Mouse (Mus musculus) MEL (cell line): Measurements from ENCODE around the gene Gm17581. TPM values are rescaled to one million over a fixed set of nuclear protein-coding genes. Genes with fewer than 3 reads are reported as not detected.
A peak's percentile ranks its signal among the peaks of the same experiment; 100 is the strongest.

Experiments
- DNase-seq: peaks from one replicate; pipeline ENCODE4 v3.0.0; 2011; ENCODE audit warnings: low read depth, low spot score
- H3K27ac ChIP-seq: 2 replicates; pipeline ENCODE4 v1.5.1; 2012; ENCODE audit warnings: low read depth, mild to moderate bottlenecking, control low read depth, low read length, moderate library complexity; ENCODE audit not compliant: control insufficient read depth
- H3K27me3 ChIP-seq, 2 experiments: fragments of 150-350 bp in 1 of 2; sonication (generic) in 1 of 2; 2 replicates each; pipeline ENCODE4 v1.6.1; 2012; ENCODE audit warnings: low read length in 2 of 2, mild to moderate bottlenecking in 2 of 2, improper control_type of control experiment in 1 of 2, moderate library complexity in 1 of 2; ENCODE audit not compliant: insufficient read depth in 2 of 2, control insufficient read depth in 1 of 2
- H3K36me3 ChIP-seq, 2 experiments: 2 replicates each; pipeline ENCODE4 v1.6.1; 2012 to 2014; ENCODE audit warnings: low read length in 2 of 2, improper control_type of control experiment in 1 of 2, inconsistent platforms in 1 of 2, mild to moderate bottlenecking in 1 of 2; ENCODE audit not compliant: insufficient read depth in 2 of 2, control insufficient read depth in 1 of 2
- H3K4me1 ChIP-seq, 2 experiments: fragments of 150-350 bp in 1 of 2; sonication (generic) in 1 of 2; 2 replicates each; pipeline ENCODE4 v1.6.1; 2012; ENCODE audit warnings: low read length in 2 of 2, improper control_type of control experiment in 1 of 2, mild to moderate bottlenecking in 1 of 2; ENCODE audit not compliant: insufficient read depth in 2 of 2, control insufficient read depth in 1 of 2
- H3K4me3 ChIP-seq, 2 experiments: fragments of 150-350 bp in 1 of 2; sonication (generic) in 1 of 2; 2 replicates each; pipeline ENCODE4 v1.5.1; 2012; ENCODE audit warnings: low read depth in 2 of 2, low read length in 2 of 2, mild to moderate bottlenecking in 2 of 2, moderate library complexity in 2 of 2, control low read depth in 1 of 2, improper control_type of control experiment in 1 of 2; ENCODE audit not compliant: control insufficient read depth in 1 of 2, insufficient read depth in 1 of 2
- H3K79me2 ChIP-seq: 2 replicates; pipeline ENCODE4 v1.6.1; 2012; ENCODE audit warnings: mild to moderate bottlenecking, low read length, moderate library complexity; ENCODE audit not compliant: control insufficient read depth, poor library complexity, insufficient read depth
- H3K9ac ChIP-seq: 2 replicates; pipeline ENCODE4 v1.6.1; 2012; ENCODE audit warnings: low read depth, mild to moderate bottlenecking, control low read depth, low read length, moderate library complexity; ENCODE audit not compliant: control insufficient read depth, poor library complexity, severe bottlenecking
- H3K9me3 ChIP-seq: fragments of 150-350 bp; sonication (generic); replicated peaks from 2 replicates; pipeline ENCODE4 v1.6.1; 2012; ENCODE audit warnings: mild to moderate bottlenecking, low read length, improper control_type of control experiment, moderate library complexity; ENCODE audit not compliant: insufficient read depth
- BHLHE40 ChIP-seq: IDR thresholded peaks from 2 replicates; pipeline ENCODE4 v1.6.1; 2012; ENCODE audit warnings: low read depth, mild to moderate bottlenecking, inconsistent platforms, low read length, improper control_type of control experiment, borderline replicate concordance
- CHD1 ChIP-seq: IDR thresholded peaks from 2 replicates; pipeline ENCODE4 v1.6.1; 2012; ENCODE audit warnings: low read depth, mild to moderate bottlenecking, inconsistent platforms, low read length, improper control_type of control experiment
- CHD2 ChIP-seq: IDR thresholded peaks from 2 replicates; pipeline ENCODE4 v1.6.1; 2011; ENCODE audit warnings: low read length, improper control_type of control experiment
- CTCF ChIP-seq, 3 experiments: IDR thresholded peaks in 2 of 3; conservative IDR thresholded peaks in 1 of 3; 2 replicates each; pipeline ENCODE4 v1.5.1; 2011 to 2012; ENCODE audit warnings: low read length in 3 of 3, low read depth in 2 of 3, mild to moderate bottlenecking in 2 of 3, improper control_type of control experiment in 1 of 3, inconsistent platforms in 1 of 3, mixed read lengths in 1 of 3, moderate library complexity in 1 of 3; ENCODE audit not compliant: control insufficient read depth in 1 of 3, insufficient read depth in 1 of 3, poor library complexity in 1 of 3, severe bottlenecking in 1 of 3
- E2F4 ChIP-seq: IDR thresholded peaks from 2 replicates; pipeline ENCODE4 v1.6.1; 2011; ENCODE audit warnings: low read depth, low read length, improper control_type of control experiment, borderline replicate concordance
- ELF1 ChIP-seq: IDR thresholded peaks from 2 replicates; pipeline ENCODE4 v1.6.1; 2014; ENCODE audit warnings: low read depth, mild to moderate bottlenecking, inconsistent platforms, low read length, improper control_type of control experiment, moderate library complexity
- EP300 ChIP-seq, 2 experiments: IDR thresholded peaks; 2 replicates each; pipeline ENCODE4 v1.6.1; 2011; ENCODE audit warnings: improper control_type of control experiment in 2 of 2, low read length in 2 of 2, low read depth in 1 of 2, mild to moderate bottlenecking in 1 of 2
- ETS1 ChIP-seq: IDR thresholded peaks from 2 replicates; pipeline ENCODE4 v1.6.1; 2012; ENCODE audit warnings: low read depth, mild to moderate bottlenecking, inconsistent platforms, low read length, improper control_type of control experiment, moderate library complexity
- GABPA ChIP-seq: IDR thresholded peaks from 2 replicates; pipeline ENCODE4 v1.6.1; 2012; ENCODE audit warnings: low read depth, mild to moderate bottlenecking, inconsistent platforms, low read length, improper control_type of control experiment, moderate library complexity
- GATA1 ChIP-seq: IDR thresholded peaks from 2 replicates; pipeline ENCODE4 v1.6.1; 2011; ENCODE audit warnings: low read depth, low read length, improper control_type of control experiment
- HCFC1 ChIP-seq: IDR thresholded peaks from 2 replicates; pipeline ENCODE4 v1.6.1; 2012; ENCODE audit warnings: low read depth, mild to moderate bottlenecking, inconsistent platforms, low read length, improper control_type of control experiment, moderate library complexity
- KAT2A ChIP-seq: conservative IDR thresholded peaks from 2 replicates; pipeline ENCODE4 v1.6.1; 2012; ENCODE audit warnings: low read depth, low read length, improper control_type of control experiment, inconsistent platforms
- MAX ChIP-seq: IDR thresholded peaks from 2 replicates; pipeline ENCODE4 v1.6.1; 2011; ENCODE audit warnings: low read length, improper control_type of control experiment
- MAZ ChIP-seq: IDR thresholded peaks from 2 replicates; pipeline ENCODE4 v1.6.1; 2012; ENCODE audit warnings: low read depth, mild to moderate bottlenecking, inconsistent platforms, low read length, improper control_type of control experiment
- MEF2A ChIP-seq: IDR thresholded peaks from 2 replicates; pipeline ENCODE4 v1.6.1; 2014; ENCODE audit warnings: low read depth, mild to moderate bottlenecking, inconsistent platforms, low read length, improper control_type of control experiment; ENCODE audit not compliant: poor library complexity, insufficient replicate concordance, severe bottlenecking; ENCODE audit errors: extremely low read depth
- MXI1 ChIP-seq: IDR thresholded peaks from 2 replicates; pipeline ENCODE4 v1.6.1; 2011; ENCODE audit warnings: mild to moderate bottlenecking, low read depth, low read length, improper control_type of control experiment
- MYB ChIP-seq: IDR thresholded peaks from 2 replicates; pipeline ENCODE4 v1.6.1; 2011; ENCODE audit warnings: mild to moderate bottlenecking, low read depth, low read length, improper control_type of control experiment
- NELFE ChIP-seq: IDR thresholded peaks from 2 replicates; pipeline ENCODE4 v1.6.1; 2011; ENCODE audit warnings: low read depth, low read length, improper control_type of control experiment
- NRF1 ChIP-seq: IDR thresholded peaks from 2 replicates; pipeline ENCODE4 v1.6.1; 2014; ENCODE audit warnings: low read depth, mild to moderate bottlenecking, inconsistent platforms, low read length, improper control_type of control experiment, moderate library complexity; ENCODE audit not compliant: poor library complexity, insufficient read depth, severe bottlenecking
- POLR2A ChIP-seq, 2 experiments: IDR thresholded peaks; 2 replicates each; pipeline ENCODE4 v1.6.1; 2011 to 2012; ENCODE audit warnings: low read length in 2 of 2, mild to moderate bottlenecking in 2 of 2, control low read depth in 1 of 2, improper control_type of control experiment in 1 of 2, low read depth in 1 of 2, moderate library complexity in 1 of 2; ENCODE audit not compliant: control insufficient read depth in 1 of 2, insufficient read depth in 1 of 2, poor library complexity in 1 of 2
- RAD21 ChIP-seq: IDR thresholded peaks from 2 replicates; pipeline ENCODE4 v1.6.1; 2011; ENCODE audit warnings: mild to moderate bottlenecking, low read depth, low read length, improper control_type of control experiment
- RCOR1 ChIP-seq: IDR thresholded peaks from 2 replicates; pipeline ENCODE4 v1.6.1; 2012; ENCODE audit warnings: low read depth, mild to moderate bottlenecking, inconsistent platforms, low read length, improper control_type of control experiment
- SMC3 ChIP-seq: IDR thresholded peaks from 2 replicates; pipeline ENCODE4 v1.6.1; 2011; ENCODE audit warnings: low read depth, low read length, improper control_type of control experiment
- TCF12 ChIP-seq: IDR thresholded peaks from 2 replicates; pipeline ENCODE4 v1.6.1; 2014; ENCODE audit warnings: low read depth, mild to moderate bottlenecking, inconsistent platforms, low read length, improper control_type of control experiment, moderate library complexity
- UBTF ChIP-seq: IDR thresholded peaks from 2 replicates; pipeline ENCODE4 v1.6.1; 2012; ENCODE audit warnings: low read depth, mild to moderate bottlenecking, inconsistent platforms, low read length, improper control_type of control experiment, moderate library complexity, borderline replicate concordance; ENCODE audit not compliant: insufficient read depth
- USF1 ChIP-seq: IDR thresholded peaks from 2 replicates; pipeline ENCODE4 v1.6.1; 2014; ENCODE audit warnings: low read depth, mild to moderate bottlenecking, inconsistent platforms, low read length, improper control_type of control experiment, moderate library complexity
- USF2 ChIP-seq, 2 experiments: IDR thresholded peaks; 2 replicates each; pipeline ENCODE4 v1.6.1; 2011 to 2012; ENCODE audit warnings: improper control_type of control experiment in 2 of 2, low read length in 2 of 2, borderline replicate concordance in 1 of 2, inconsistent platforms in 1 of 2, low read depth in 1 of 2, mild to moderate bottlenecking in 1 of 2; ENCODE audit not compliant: insufficient read depth in 1 of 2
- ZC3H11A ChIP-seq: IDR thresholded peaks from 2 replicates; pipeline ENCODE4 v1.6.1; 2012; ENCODE audit warnings: low read depth, mild to moderate bottlenecking, inconsistent platforms, low read length, improper control_type of control experiment
- ZKSCAN1 ChIP-seq: IDR thresholded peaks from 2 replicates; pipeline ENCODE4 v1.6.1; 2012; ENCODE audit warnings: low read depth, mild to moderate bottlenecking, inconsistent platforms, low read length, improper control_type of control experiment, moderate library complexity
- ZMIZ1 ChIP-seq: IDR thresholded peaks from 2 replicates; pipeline ENCODE4 v1.6.1; 2012; ENCODE audit warnings: low read depth, mild to moderate bottlenecking, inconsistent platforms, low read length, improper control_type of control experiment, moderate library complexity
- polyA plus RNA-seq, 2 experiments: library from polyadenylated mRNA; stranded (reverse) in 1 of 2; unstranded in 1 of 2; fragments of >175 nt in 1 of 2; fragments of >200 nt in 1 of 2; gene quantifications; 2 replicates each; pipeline versions ENCODE4 v1.2.1 to v1.2.4; 2012; ENCODE audit warnings: low replicate concordance in 2 of 2, low read depth in 1 of 2; ENCODE audit not compliant: insufficient read length in 2 of 2, insufficient read depth in 1 of 2, missing spikeins in 1 of 2
- total RNA-seq: library from RNA; depleted of rRNA; stranded (reverse); fragments of 300-350 nt; gene quantifications from 2 replicates; pipeline ENCODE4 v1.2.3, GENCODE M21; 2012

Gm17581 gene
- total and polyA plus RNA-seq, 3 experiments = not detected

GRCm38 (mm10) chr2:155743351-155743750 is 7.7 kb upstream of the Gm17581 start:
- Histone ChIP-seq H3K79me2 (no peaks in the 10 kb centered on the region), H3K27me3 (peaks cover 0 to 2% of the 10 kb centered on the region in 2 experiments; a peak in 2 of 4 replicates), H3K9ac (no peak overlapping the region), H3K9me3 (no peaks in the 10 kb centered on the region), H3K27ac (no peak overlapping the region), H3K4me1 (peaks cover 0 to 17% of the 10 kb centered on the region in 2 experiments; a peak in 2 of 4 replicates), H3K36me3 (peaks cover 0 to 14% of the 10 kb centered on the region in 2 experiments; a peak in 2 of 4 replicates), H3K4me3 (no peak overlapping the region)
- DNase-seq = no peak
- TF ChIP-seq NELFE = no peak
- TF ChIP-seq MAX = peak; percentile 28; the same call in 1 of the 2 replicates
- TF ChIP-seq CTCF (IDR thresholded peaks at IDR 0.05 in 2 of 3, conservative IDR thresholded peaks at IDR 0.05 in 1 of 3; ENCODE audit: control insufficient read depth in 1 of 3, insufficient read depth in 1 of 3, low read depth in 2 of 3, low read length in 3 of 3, poor library complexity in 1 of 3, severe bottlenecking in 1 of 3) = no peak
- TF ChIP-seq USF1 = no peak
- TF ChIP-seq TCF12 = no peak
- no peak for TF ChIP-seq GABPA

- Histone ChIP-seq H3K4me1 (peaks cover 0 to 17% of the 10 kb centered on the region in 2 experiments; a peak in 2 of 4 replicates), H3K79me2 (no peaks in the 10 kb centered on the region), H3K36me3 (peaks cover 0 to 14% of the 10 kb centered on the region in 2 experiments; a peak in 2 of 4 replicates), H3K27ac (no peak overlapping the region), H3K27me3 (peaks cover 0 to 2% of the 10 kb centered on the region in 2 experiments; a peak in 2 of 4 replicates), H3K9ac (no peak overlapping the region), H3K9me3 (no peaks in the 10 kb centered on the region), H3K4me3 (no peak overlapping the region)
- DNase-seq = peak; percentile 79
- TF ChIP-seq CHD2 = no peak
- peak; percentile 44; the same call in 1 of the 2 replicates for TF ChIP-seq USF1
- no peak for TF ChIP-seq ZC3H11A
- TF ChIP-seq MEF2A = no peak
- TF ChIP-seq RAD21 = no peak
- TF ChIP-seq GABPA = no peak
- no peak for TF ChIP-seq ZMIZ1
- TF ChIP-seq MAX = peak; percentile 11; the same call in 1 of the 2 replicates
- no peak for TF ChIP-seq NRF1
- TF ChIP-seq POLR2A (IDR thresholded peaks at IDR 0.05; ENCODE audit: control insufficient read depth in 1 of 2, insufficient read depth in 1 of 2, low read depth in 1 of 2, low read length in 2 of 2, poor library complexity in 1 of 2) = no peak
- TF ChIP-seq NELFE = no peak
- peak; percentile 95 for TF ChIP-seq TCF12
- no peak for TF ChIP-seq USF2 (IDR thresholded peaks at IDR 0.05; ENCODE audit: borderline replicate concordance in 1 of 2, insufficient read depth in 1 of 2, low read depth in 1 of 2, low read length in 2 of 2)
- peak; percentile 89 for TF ChIP-seq GATA1
- TF ChIP-seq SMC3 = no peak
- no peak for TF ChIP-seq UBTF
- peak; percentile 81; the same call in 1 of the 2 replicates for TF ChIP-seq ETS1
- TF ChIP-seq ZKSCAN1 = no peak
- TF ChIP-seq E2F4 = no peak
- TF ChIP-seq HCFC1 = no peak; the same call in 1 of the 2 replicates
- no peak for TF ChIP-seq ELF1
- no peak for TF ChIP-seq KAT2A
- TF ChIP-seq MAZ = no peak
- TF ChIP-seq BHLHE40 = peak; percentile 78
- TF ChIP-seq MXI1 = peak; percentile 70; the same call in 1 of the 2 replicates
- TF ChIP-seq RCOR1 = peak; percentile 100
- TF ChIP-seq MYB = no peak
- TF ChIP-seq EP300 (IDR thresholded peaks at IDR 0.05; ENCODE audit: low read depth in 1 of 2, low read length in 2 of 2) = peak; percentile 88 to 93
- no peak for TF ChIP-seq CHD1
Measured at GRCm38 (mm10) chr2:155742931-155743337, 7.3 kb upstream of the Gm17581 start.
